Mouse (Mus musculus) bone marrow, adult 2 months (tissue): ENCODE results near the gene Dnase2a. TPM values are rescaled to one million over a fixed set of nuclear protein-coding genes. Genes with fewer than 3 reads are reported as not detected.

ENCODE experiments used
- H3K27ac ChIP-seq: fragments of 200-500 bp; 2 replicates; pipeline ENCODE4 v1.5.1; 2012; ENCODE audit warnings: low read depth, mild to moderate bottlenecking, control low read depth, inconsistent platforms, low read length; ENCODE audit not compliant: control insufficient read depth, poor library complexity, insufficient read depth
- H3K4me1 ChIP-seq: fragments of 200-500 bp; 2 replicates; pipeline ENCODE4 v1.6.1; 2011; ENCODE audit warnings: low read length; ENCODE audit not compliant: control insufficient read depth, insufficient read depth
- H3K4me3 ChIP-seq: fragments of 200-500 bp; replicated peaks from 2 replicates; pipeline ENCODE3; 2011; ENCODE audit warnings: mild to moderate bottlenecking, low read depth, low read length, control low read depth; ENCODE audit not compliant: control insufficient read depth
- CTCF ChIP-seq: fragments of 200-500 bp; IDR thresholded peaks from 2 replicates; pipeline ENCODE4 v1.5.1; 2011; ENCODE audit warnings: low read length, control low read depth; ENCODE audit not compliant: control insufficient read depth, insufficient read depth
- POLR2A ChIP-seq: fragments of 200-500 bp; IDR thresholded peaks from 2 replicates; pipeline ENCODE4 v1.6.1; 2011; ENCODE audit warnings: low read depth, mild to moderate bottlenecking, control low read depth, low read length, borderline replicate concordance; ENCODE audit not compliant: control insufficient read depth
- WGBS: fragments of 180-500 bp; shearing (Covaris S2); methylation state at CpG from one replicate; pipeline ENCODE4 v1.1.7; 2018; 5-methylcytosine and 5-hydroxymethylcytosine counted together
- polyA plus RNA-seq: library from polyadenylated mRNA; stranded (reverse); fragments of >200 nt; gene quantifications from 2 replicates; pipeline ENCODE4 v1.2.4, GENCODE M21; 2011; ENCODE audit warnings: low replicate concordance; ENCODE audit not compliant: missing spikeins, insufficient read depth, insufficient read length

Dnase2a gene
- polyA plus RNA-seq, 1 experiment: 54.0 TPM

- H3K4me3 ChIP-seq: no peak within 1 kb of the TSS
- WGBS: 15% methylated on average over 17 of the region's 17 CpGs
- no peaks in the 10 kb centered on the region for H3K4me1 ChIP-seq
- no peak within 1 kb of the TSS for H3K27ac ChIP-seq
- TF ChIP-seq POLR2A: no peak
- peak; percentile 31; the same call in 1 of the 2 replicates for TF ChIP-seq CTCF
These were observed 38.3 kb downstream of the Dnase2a start, which contains the start of gene Rtbdn for GRCm38 (mm10) chr8:84946528-84947240. Gene Rtbdn (plus strand): TSS chr8:84946991.

DNA sequence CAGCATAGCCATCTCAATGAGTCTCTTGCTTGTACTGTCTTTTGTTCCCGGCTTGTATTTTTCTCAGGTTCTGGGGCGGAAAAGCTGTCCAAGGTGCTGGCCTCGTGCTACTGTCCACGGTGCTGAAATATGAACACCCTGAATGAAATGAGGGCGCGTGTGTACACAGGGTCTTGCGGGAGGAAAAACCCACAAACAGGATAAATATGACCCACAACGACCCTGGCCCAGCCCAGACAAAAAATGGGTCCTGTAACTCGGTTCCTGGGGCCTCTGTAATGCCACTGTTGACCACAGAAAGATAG lies 38.8 kb downstream of the Dnase2a start:
- Histone ChIP-seq H3K4me3 (no peak overlapping the region), H3K4me1 (no peaks in the 10 kb centered on the region), H3K27ac (no peak overlapping the region)
- 12% methylated on average over 9 of the region's 9 CpGs for WGBS
- TF ChIP-seq CTCF (no peak), POLR2A (no peak)

GRCm38 (mm10) chr8:84949753-84950152 lies 41.4 kb downstream of the Dnase2a start:
- Histone ChIP-seq H3K4me3 (no peak overlapping the region), H3K4me1 (no peaks in the 10 kb centered on the region; the same call in 1 of the 2 replicates), H3K27ac (no peak overlapping the region)
- TF ChIP-seq CTCF (no peak), POLR2A (no peak)
- 23% methylated on average over 12 of the region's 12 CpGs for WGBS

- Histone ChIP-seq H3K27ac (no peak overlapping the region), H3K4me1 (no peaks in the 10 kb centered on the region; the same call in 1 of the 2 replicates), H3K4me3 (no peak overlapping the region)
- no peak for TF ChIP-seq POLR2A
- 7% methylated on average over 18 of the region's 18 CpGs for WGBS
These were observed 44.4 kb downstream of the Dnase2a start for GRCm38 (mm10) chr8:84952612-84953255.

- TF ChIP-seq POLR2A (no peak), CTCF (peak; percentile 67)
- Histone ChIP-seq H3K4me1 (no peaks in the 10 kb centered on the region; the same call in 1 of the 2 replicates), H3K27ac (no peak overlapping the region), H3K4me3 (no peak overlapping the region)
- WGBS: 58% methylated on average over 2 of the region's 2 CpGs
These were observed 48.4 kb downstream of the Dnase2a start for GRCm38 (mm10) chr8:84956768-84957167.

GRCm38 (mm10) chr8:84959811-84960210 lies 51.5 kb downstream of the Dnase2a start:
- no peak overlapping the region for H3K27ac ChIP-seq
- WGBS: 92% methylated on average over 7 of the region's 7 CpGs

DNA sequence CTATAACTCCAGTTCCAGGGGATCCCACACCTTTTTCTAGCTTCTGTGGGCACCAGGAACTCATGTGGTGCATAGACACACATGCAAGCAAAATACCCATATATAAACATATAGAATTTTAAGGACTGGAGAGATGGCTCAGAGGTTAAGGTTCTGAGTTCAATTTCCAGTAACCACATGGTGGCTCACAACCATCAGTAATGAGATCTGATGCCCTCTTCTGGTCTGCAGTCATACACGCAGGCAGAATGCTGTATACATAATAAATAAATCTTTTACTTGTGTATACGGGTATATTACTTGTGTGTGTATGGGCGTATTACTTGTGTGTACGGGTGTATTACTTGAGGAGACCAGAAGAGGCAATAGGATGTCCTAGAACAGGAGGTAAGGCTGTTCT lies 55.6 kb downstream of the Dnase2a start:
- peaks cover 10% of the 10 kb centered on the region for H3K4me1 ChIP-seq
- 72% methylated on average over 4 of the region's 4 CpGs for WGBS
- H3K4me3 ChIP-seq: no peak overlapping the region

More at GRCm38 (mm10) chr8:84959811-84960210, 51.5 kb downstream of the Dnase2a start:
- H3K4me3 ChIP-seq: no peak overlapping the region
- no peak for TF ChIP-seq CTCF
- no peak for TF ChIP-seq POLR2A
- no peaks in the 10 kb centered on the region for H3K4me1 ChIP-seq

DNA sequence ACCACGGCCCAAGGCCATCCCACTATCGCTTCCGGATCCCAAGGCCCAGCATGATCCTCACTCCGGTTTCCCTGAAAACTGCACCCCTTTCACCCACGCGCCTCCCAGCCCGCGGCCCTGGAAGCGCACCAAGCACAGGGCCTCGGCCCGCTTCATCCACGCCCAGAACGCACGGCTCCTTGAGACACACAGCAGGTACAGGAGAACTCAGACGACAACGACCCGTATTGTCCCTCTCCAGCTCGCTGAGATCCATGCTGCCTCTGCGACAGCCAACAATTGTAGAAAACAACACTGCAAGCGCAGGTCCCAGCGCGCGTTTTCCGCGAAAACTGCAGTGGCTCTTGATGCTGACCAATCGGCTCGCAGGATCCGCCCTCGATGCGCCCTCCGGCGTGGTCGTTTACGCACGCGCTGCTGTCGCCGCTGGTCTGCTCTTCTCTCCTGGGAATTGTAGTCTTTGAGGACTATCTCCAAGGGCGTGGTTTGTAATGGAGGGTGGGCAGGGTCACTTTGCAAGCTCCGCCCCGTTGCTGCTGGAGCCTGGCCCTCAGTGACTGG lies 57.5 kb downstream of the Dnase2a start:
- peak overlapping the region; percentile 67 for H3K27ac ChIP-seq
- peak overlapping the region; percentile 87 for H3K4me3 ChIP-seq
- no peak for TF ChIP-seq CTCF
- peak; percentile 39; the same call in 1 of the 2 replicates for TF ChIP-seq POLR2A
- H3K4me1 ChIP-seq: peaks cover 12% of the 10 kb centered on the region
- WGBS: under 1% methylated on average over 41 of the region's 41 CpGs

More for the DNA sequence above, 55.6 kb downstream of the Dnase2a start:
- no peak for TF ChIP-seq CTCF
- TF ChIP-seq POLR2A: no peak
- no peak overlapping the region for H3K27ac ChIP-seq
